Mouse (Mus musculus): ENCODE data around the gene Fcor. TPM values are rescaled to one million over a fixed set of nuclear protein-coding genes. Genes with fewer than 3 reads are reported as not detected.

Gene Fcor
- polyA plus RNA-seq, 1 experiment from 2014 or later, result 11.5 TPM

Other genes starting within 250 kb of the Fcor start
- gene Pex11g, start 204.7 kb downstream of the Fcor start, polyA plus RNA-seq (2016; fragmentation: Nextera tagmentation; extraction: Ambion mirVana), result 5.0 and 6.1 TPM in 2 replicates
- 0.10 TPM in 1 of 2 replicates, not detected in the other for gene Tex45, start 201.5 kb downstream of the Fcor start, polyA plus RNA-seq (2016; fragmentation: Nextera tagmentation; extraction: Ambion mirVana)
- gene Zfp358, start 179.2 kb downstream of the Fcor start, polyA plus RNA-seq (2016; fragmentation: Nextera tagmentation; extraction: Ambion mirVana), result 66.4 and 67.9 TPM in 2 replicates
- 62.0 and 66.2 TPM in 2 replicates for gene Mcoln1, start 171.9 kb downstream of the Fcor start, polyA plus RNA-seq (2016; fragmentation: Nextera tagmentation; extraction: Ambion mirVana)
- 29.0 and 29.6 TPM in 2 replicates for gene Pnpla6, start 157.0 kb downstream of the Fcor start, polyA plus RNA-seq (2016; fragmentation: Nextera tagmentation; extraction: Ambion mirVana)
- gene C330021F23Rik, start 104.4 kb downstream of the Fcor start, polyA plus RNA-seq (2016; fragmentation: Nextera tagmentation; extraction: Ambion mirVana), result 1.8 TPM in 2 replicates
- 9.1 and 10.0 TPM in 2 replicates for gene Camsap3, start 85.1 kb downstream of the Fcor start, polyA plus RNA-seq (2016; fragmentation: Nextera tagmentation; extraction: Ambion mirVana)
- gene Xab2, start 51.0 kb downstream of the Fcor start, polyA plus RNA-seq (2016; fragmentation: Nextera tagmentation; extraction: Ambion mirVana), result 65.1 and 66.7 TPM in 2 replicates
- 103 and 110 TPM in 2 replicates for gene Pet100, start 50.8 kb downstream of the Fcor start, polyA plus RNA-seq (2016; fragmentation: Nextera tagmentation; extraction: Ambion mirVana)
- 1.5 and 2.0 TPM in 2 replicates for gene Pcp2, start 46.8 kb downstream of the Fcor start, polyA plus RNA-seq (2016; fragmentation: Nextera tagmentation; extraction: Ambion mirVana)
- 27.4 and 28.8 TPM in 2 replicates for gene Stxbp2, start 41.4 kb downstream of the Fcor start, polyA plus RNA-seq (2016; fragmentation: Nextera tagmentation; extraction: Ambion mirVana)
- gene Retn, start 16.6 kb downstream of the Fcor start, polyA plus RNA-seq (2016; fragmentation: Nextera tagmentation; extraction: Ambion mirVana), result 0.38 TPM in 1 of 2 replicates, not detected in the other
- 0.10 and 0.20 TPM in 2 replicates for gene Mcemp1, start 6.6 kb downstream of the Fcor start, polyA plus RNA-seq (2016; fragmentation: Nextera tagmentation; extraction: Ambion mirVana)
- gene Trappc5, start 3.9 kb upstream of the Fcor start, polyA plus RNA-seq (2016; fragmentation: Nextera tagmentation; extraction: Ambion mirVana), result 39.7 and 41.0 TPM in 2 replicates
- gene Fcer2a, start 21.8 kb upstream of the Fcor start, polyA plus RNA-seq (2016; fragmentation: Nextera tagmentation; extraction: Ambion mirVana), result 0.15 and 0.23 TPM in 2 replicates
- not detected in 2 replicates for gene Clec4g, start 48.3 kb upstream of the Fcor start, polyA plus RNA-seq (2016; fragmentation: Nextera tagmentation; extraction: Ambion mirVana)
- gene Cd209a, start 76.6 kb upstream of the Fcor start, polyA plus RNA-seq (2016; fragmentation: Nextera tagmentation; extraction: Ambion mirVana), result not detected in 2 replicates
- gene Cd209e, start 181.9 kb upstream of the Fcor start, polyA plus RNA-seq (2016; fragmentation: Nextera tagmentation; extraction: Ambion mirVana), result not detected in 2 replicates
- gene Cd209d, start 206.2 kb upstream of the Fcor start, polyA plus RNA-seq (2016; fragmentation: Nextera tagmentation; extraction: Ambion mirVana), result not detected in 2 replicates